Mouse (Mus musculus) ES-E14 (cell line): ENCODE measurements around the gene Tom1l2.

Experiments used
- CHD2 ChIP-seq: IDR thresholded peaks from 2 replicates; pipeline ENCODE4 v1.6.1; 2014; ENCODE audit warnings: mild to moderate bottlenecking, low read depth, low read length, inconsistent platforms
- HCFC1 ChIP-seq: IDR thresholded peaks from 2 replicates; pipeline ENCODE4 v1.6.1; 2012; ENCODE audit warnings: low read length, inconsistent platforms, borderline replicate concordance; ENCODE audit not compliant: insufficient read depth
- MAFK ChIP-seq: IDR thresholded peaks from 2 replicates; pipeline ENCODE4 v1.6.1; 2014; ENCODE audit warnings: mild to moderate bottlenecking, low read depth, low read length, inconsistent platforms; ENCODE audit not compliant: insufficient read depth
- ZNF384 ChIP-seq: IDR thresholded peaks from 2 replicates; pipeline ENCODE4 v1.6.1; 2012; ENCODE audit warnings: low read depth, low read length, inconsistent platforms

DNA sequence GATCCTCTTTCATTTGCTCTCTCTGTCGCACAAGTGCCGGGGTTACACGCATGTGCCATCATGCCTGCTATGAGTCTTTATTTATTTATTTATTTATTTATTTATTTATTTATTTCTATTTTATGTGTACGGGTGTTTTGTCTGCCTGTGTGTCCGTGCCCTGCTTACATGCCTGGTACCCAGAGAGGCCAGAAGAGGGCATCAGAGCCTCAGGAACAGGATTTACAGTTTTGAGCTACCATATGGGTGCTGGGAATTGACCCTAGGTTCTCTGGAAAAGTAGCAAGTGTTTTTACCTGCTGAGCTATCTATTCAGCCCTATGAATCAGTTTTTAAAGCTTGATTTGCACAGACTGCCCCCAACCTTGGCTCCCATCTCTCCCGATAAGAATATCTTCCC is 30.8 kb upstream of the Tom1l2 start:
- TF ChIP-seq ZNF384 (no peak), CHD2 (no peak), HCFC1 (no peak), MAFK (no peak)
